Mouse (Mus musculus) olfactory bulb, adult 2 months (tissue): Measurements from ENCODE around the gene P2ry6.

Source experiments
- CTCF ChIP-seq: fragments of 200-500 bp; IDR thresholded peaks from 2 replicates; pipeline ENCODE4 v1.5.1; 2012; ENCODE audit warnings: low read depth, mild to moderate bottlenecking, low read length, moderate library complexity; ENCODE audit not compliant: insufficient read depth
- POLR2A ChIP-seq: fragments of 200-500 bp; IDR thresholded peaks from 2 replicates; pipeline ENCODE4 v1.6.1; 2012; ENCODE audit warnings: mild to moderate bottlenecking, low read depth, low read length, moderate library complexity; ENCODE audit not compliant: insufficient read depth

GRCm38 (mm10) chr7:100958426-100958825 is 16.0 kb downstream of the P2ry6 start:
- TF ChIP-seq CTCF = no peak
- TF ChIP-seq POLR2A = no peak
